Mouse (Mus musculus): ENCODE results near the gene Hpgds. TPM values are rescaled to one million over a fixed set of nuclear protein-coding genes. Genes with fewer than 3 reads are reported as not detected.

The Hpgds gene
- total RNA-seq, 1 experiment = 0.31 TPM

- H3K9me3 ChIP-seq (ENCODE audit: control insufficient read depth, insufficient read depth, low read depth, low read length) = no peaks in the 10 kb centered on the region
- H3K36me3 ChIP-seq (ENCODE audit: control insufficient read depth, insufficient read depth, low read length, poor library complexity, severe bottlenecking) = no peaks in the 10 kb centered on the region
- no peak overlapping the region for H3K9ac ChIP-seq (ENCODE audit: insufficient read depth, low read depth, low read length, poor library complexity, severe bottlenecking)
- no peak for DNase-seq (ENCODE audit: low read depth, low spot score)
- H3K27ac ChIP-seq (ENCODE audit: insufficient read depth, low read depth, low read length, poor library complexity, severe bottlenecking) = no peak overlapping the region
- no peaks in the 10 kb centered on the region for H3K4me1 ChIP-seq (ENCODE audit: control insufficient read depth in 2 of 2, insufficient read depth in 2 of 2, low read length in 2 of 2, poor library complexity in 1 of 2)
- TF ChIP-seq HCFC1 (IDR thresholded peaks at IDR 0.05; ENCODE audit: borderline replicate concordance, insufficient read depth, low read length) = no peak
- TF ChIP-seq CHD2 (IDR thresholded peaks at IDR 0.05; ENCODE audit: low read depth, low read length) = no peak
- TF ChIP-seq MAFK (IDR thresholded peaks at IDR 0.05; ENCODE audit: insufficient read depth, low read depth, low read length) = no peak
- TF ChIP-seq ZNF384 (IDR thresholded peaks at IDR 0.05; ENCODE audit: low read depth, low read length) = no peak
- no peak for TF ChIP-seq ZC3H11A (IDR thresholded peaks at IDR 0.05; ENCODE audit: borderline replicate concordance, low read depth, low read length)
- in situ Hi-C loops (cut with MboI; ENCODE audit: low sequenced_read_pairs in 2 of 2, unreplicated experiment in 2 of 2) = no loop called here
- H3K4me3 ChIP-seq (ENCODE audit: insufficient read depth in 1 of 2, low read depth in 1 of 2, low read length in 2 of 2, poor library complexity in 1 of 2, severe bottlenecking in 1 of 2) = no peak overlapping the region
Observed at GRCm38 (mm10) chr6:65140750-65141243, 3.9 kb downstream of the Hpgds start.

GRCm38 (mm10) chr6:65140082-65140749 is 4.5 kb downstream of the Hpgds start:
- in situ Hi-C loops (cut with MboI; ENCODE audit: low sequenced_read_pairs in 2 of 2, unreplicated experiment in 2 of 2) = no loop called here
- no peak for TF ChIP-seq ZNF384 (IDR thresholded peaks at IDR 0.05; ENCODE audit: low read depth, low read length)
- TF ChIP-seq MAFK (IDR thresholded peaks at IDR 0.05; ENCODE audit: insufficient read depth, low read depth, low read length) = no peak
- Histone ChIP-seq H3K9me3 (ENCODE audit: control insufficient read depth, insufficient read depth, low read depth, low read length) (no peaks in the 10 kb centered on the region), H3K9ac (ENCODE audit: insufficient read depth, low read depth, low read length, poor library complexity, severe bottlenecking) (no peak overlapping the region), H3K36me3 (ENCODE audit: control insufficient read depth, insufficient read depth, low read length, poor library complexity, severe bottlenecking) (no peaks in the 10 kb centered on the region), H3K4me1 (ENCODE audit: control insufficient read depth in 2 of 2, insufficient read depth in 2 of 2, low read length in 2 of 2, poor library complexity in 1 of 2) (no peaks in the 10 kb centered on the region), H3K4me3 (ENCODE audit: insufficient read depth in 1 of 2, low read depth in 1 of 2, low read length in 2 of 2, poor library complexity in 1 of 2, severe bottlenecking in 1 of 2) (no peak overlapping the region), H3K27ac (ENCODE audit: insufficient read depth, low read depth, low read length, poor library complexity, severe bottlenecking) (no peak overlapping the region)
- DNase-seq (ENCODE audit: low read depth, low spot score) = no peak

DNA sequence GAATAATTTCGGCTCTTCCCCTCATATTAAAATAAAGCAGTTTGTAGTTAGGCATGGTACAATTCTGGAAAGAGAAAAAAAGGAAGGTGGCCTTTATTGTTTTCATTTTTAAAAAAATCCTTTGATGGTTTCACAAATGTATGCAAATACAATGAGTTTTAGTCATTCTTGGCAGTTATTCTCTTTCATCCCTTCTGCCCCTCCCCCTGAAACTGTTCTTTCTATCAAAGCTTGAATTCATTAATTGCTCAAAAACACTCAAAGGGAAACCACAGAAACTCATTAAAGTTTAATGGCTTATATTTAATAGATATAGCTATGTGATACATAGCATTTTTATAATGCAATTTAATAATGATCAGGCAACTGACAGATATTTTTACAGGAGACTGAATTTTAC is 6.5 kb downstream of the Hpgds start:
- Histone ChIP-seq H3K4me1 (ENCODE audit: control insufficient read depth in 2 of 2, insufficient read depth in 2 of 2, low read length in 2 of 2, poor library complexity in 1 of 2) (no peaks in the 10 kb centered on the region), H3K9ac (ENCODE audit: insufficient read depth, low read depth, low read length, poor library complexity, severe bottlenecking) (no peak overlapping the region), H3K36me3 (ENCODE audit: control insufficient read depth, insufficient read depth, low read length, poor library complexity, severe bottlenecking) (no peaks in the 10 kb centered on the region), H3K9me3 (ENCODE audit: control insufficient read depth, insufficient read depth, low read depth, low read length) (no peaks in the 10 kb centered on the region), H3K27ac (ENCODE audit: insufficient read depth, low read depth, low read length, poor library complexity, severe bottlenecking) (no peak overlapping the region), H3K4me3 (ENCODE audit: insufficient read depth in 1 of 2, low read depth in 1 of 2, low read length in 2 of 2, poor library complexity in 1 of 2, severe bottlenecking in 1 of 2) (no peak overlapping the region)
- TF ChIP-seq ZNF384 (IDR thresholded peaks at IDR 0.05; ENCODE audit: low read depth, low read length) = no peak
- no peak for TF ChIP-seq MAFK (IDR thresholded peaks at IDR 0.05; ENCODE audit: insufficient read depth, low read depth, low read length)
- no peak for TF ChIP-seq HCFC1 (IDR thresholded peaks at IDR 0.05; ENCODE audit: borderline replicate concordance, insufficient read depth, low read length)
- TF ChIP-seq CHD2 (IDR thresholded peaks at IDR 0.05; ENCODE audit: low read depth, low read length) = no peak
- no peak for TF ChIP-seq ZC3H11A (IDR thresholded peaks at IDR 0.05; ENCODE audit: borderline replicate concordance, low read depth, low read length)
- DNase-seq (ENCODE audit: low read depth, low spot score) = no peak
- in situ Hi-C loops (cut with MboI; ENCODE audit: low sequenced_read_pairs in 2 of 2, unreplicated experiment in 2 of 2) = no loop called here

DNA sequence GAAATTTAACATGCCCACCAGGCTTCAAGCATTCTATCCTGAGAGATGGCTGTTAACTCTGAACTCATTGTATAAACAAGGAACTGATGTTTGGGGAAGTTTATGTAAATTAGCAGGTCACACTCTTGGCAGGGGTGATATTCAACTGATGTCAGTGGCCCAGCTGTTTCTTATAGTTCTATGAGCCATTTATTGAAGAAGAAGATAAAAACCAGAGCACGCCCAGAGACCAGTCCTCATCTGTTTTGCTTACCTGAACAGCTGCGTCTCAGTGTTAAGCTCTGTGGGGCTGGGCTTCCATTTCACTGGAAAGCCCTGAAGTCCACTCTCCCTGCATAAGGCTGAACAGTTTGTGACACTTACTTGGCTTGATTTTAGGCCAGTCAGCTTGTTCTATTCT is 6.9 kb downstream of the Hpgds start:
- no peaks in the 10 kb centered on the region for H3K9me3 ChIP-seq (ENCODE audit: control insufficient read depth, insufficient read depth, low read depth, low read length)
- no peaks in the 10 kb centered on the region for H3K4me1 ChIP-seq (ENCODE audit: control insufficient read depth in 2 of 2, insufficient read depth in 2 of 2, low read length in 2 of 2, poor library complexity in 1 of 2)
- TF ChIP-seq CHD2 (IDR thresholded peaks at IDR 0.05; ENCODE audit: low read depth, low read length) (no peak), ZC3H11A (IDR thresholded peaks at IDR 0.05; ENCODE audit: borderline replicate concordance, low read depth, low read length) (no peak), MAFK (IDR thresholded peaks at IDR 0.05; ENCODE audit: insufficient read depth, low read depth, low read length) (no peak), ZNF384 (IDR thresholded peaks at IDR 0.05; ENCODE audit: low read depth, low read length) (no peak), HCFC1 (IDR thresholded peaks at IDR 0.05; ENCODE audit: borderline replicate concordance, insufficient read depth, low read length) (no peak)
- no peak overlapping the region for H3K9ac ChIP-seq (ENCODE audit: insufficient read depth, low read depth, low read length, poor library complexity, severe bottlenecking)
- no peaks in the 10 kb centered on the region for H3K36me3 ChIP-seq (ENCODE audit: control insufficient read depth, insufficient read depth, low read length, poor library complexity, severe bottlenecking)
- H3K27ac ChIP-seq (ENCODE audit: insufficient read depth, low read depth, low read length, poor library complexity, severe bottlenecking) = no peak overlapping the region
- in situ Hi-C loops (cut with MboI; ENCODE audit: low sequenced_read_pairs in 2 of 2, unreplicated experiment in 2 of 2) = no loop called here
- DNase-seq (ENCODE audit: low read depth, low spot score) = no peak
- no peak overlapping the region for H3K4me3 ChIP-seq (ENCODE audit: insufficient read depth in 1 of 2, low read depth in 1 of 2, low read length in 2 of 2, poor library complexity in 1 of 2, severe bottlenecking in 1 of 2)

- in situ Hi-C loops (cut with MboI; ENCODE audit: low sequenced_read_pairs in 2 of 2, unreplicated experiment in 2 of 2) = no loop called here
- TF ChIP-seq MAFK (IDR thresholded peaks at IDR 0.05; ENCODE audit: insufficient read depth, low read depth, low read length) = no peak
- TF ChIP-seq CHD2 (IDR thresholded peaks at IDR 0.05; ENCODE audit: low read depth, low read length) = no peak
- TF ChIP-seq ZNF384 (IDR thresholded peaks at IDR 0.05; ENCODE audit: low read depth, low read length) = no peak
- TF ChIP-seq HCFC1 (IDR thresholded peaks at IDR 0.05; ENCODE audit: borderline replicate concordance, insufficient read depth, low read length) = no peak
- TF ChIP-seq ZC3H11A (IDR thresholded peaks at IDR 0.05; ENCODE audit: borderline replicate concordance, low read depth, low read length) = no peak
- Histone ChIP-seq H3K9me3 (ENCODE audit: control insufficient read depth, insufficient read depth, low read depth, low read length) (no peaks in the 10 kb centered on the region), H3K4me3 (ENCODE audit: insufficient read depth in 1 of 2, low read depth in 1 of 2, low read length in 2 of 2, poor library complexity in 1 of 2, severe bottlenecking in 1 of 2) (no peak overlapping the region), H3K27ac (ENCODE audit: insufficient read depth, low read depth, low read length, poor library complexity, severe bottlenecking) (no peak overlapping the region), H3K4me1 (ENCODE audit: control insufficient read depth in 2 of 2, insufficient read depth in 2 of 2, low read length in 2 of 2, poor library complexity in 1 of 2) (no peaks in the 10 kb centered on the region), H3K36me3 (ENCODE audit: control insufficient read depth, insufficient read depth, low read length, poor library complexity, severe bottlenecking) (no peaks in the 10 kb centered on the region), H3K9ac (ENCODE audit: insufficient read depth, low read depth, low read length, poor library complexity, severe bottlenecking) (no peak overlapping the region)
- no peak for DNase-seq (ENCODE audit: low read depth, low spot score)
Observed at GRCm38 (mm10) chr6:65132376-65132775, 12.3 kb downstream of the Hpgds start.
